In the genomic region with DNA sequence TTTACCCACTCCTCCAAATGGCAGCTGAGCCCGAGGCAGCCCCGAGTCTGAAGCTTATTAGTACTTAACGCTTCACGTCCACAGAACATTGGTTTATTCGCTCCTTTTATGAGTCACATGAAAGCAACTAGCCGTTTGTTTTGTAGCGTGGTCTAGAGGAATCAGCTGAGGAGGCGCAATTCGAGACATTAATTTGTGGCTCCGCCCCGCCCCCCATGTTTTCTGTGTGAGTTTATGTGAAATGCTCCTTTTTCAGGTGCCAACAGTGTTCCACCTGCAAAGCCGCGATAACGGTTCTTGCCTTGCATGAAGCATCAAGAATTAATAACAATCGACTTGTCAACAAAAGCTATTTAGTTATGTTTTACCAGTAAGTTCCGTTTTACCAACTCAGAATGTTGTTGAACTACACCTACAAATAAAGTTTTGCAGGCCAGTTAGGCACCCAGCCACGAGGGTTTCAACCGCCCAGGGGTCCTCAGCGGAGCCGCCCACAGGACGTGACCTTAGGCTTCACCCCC, we compare ENCODE assay signal across 8 mouse cellular contexts. TPM values are rescaled to one million over a fixed set of nuclear protein-coding genes. Genes with fewer than 3 reads are reported as not detected.
DNase-seq lines count a peak whose midpoint lies in the region; ATAC-seq lines count a peak whose summit lies in the region.

No protein-coding gene starts in this region.

- peak overlapping the region; percentile 91 for H3K4me2 ChIP-seq in heart, embryonic 11.5 days
- H3K4me2 ChIP-seq in forebrain, embryonic 12.5 days, result peak overlapping the region; percentile 91

- 6% methylated on average over 21 of the region's 21 CpGs for WGBS in heart, embryonic 11.5 days (ENCODE audit: insufficient replicate concordance)
- WGBS in forebrain, embryonic 12.5 days, result under 1% methylated on average over 21 of the region's 21 CpGs

- peaks cover 17% of the 10 kb centered on the region for H3K36me3 ChIP-seq in heart, embryonic 11.5 days (ENCODE audit: control insufficient read depth, insufficient read depth, low read length)
- peaks cover 16% of the 10 kb centered on the region for H3K36me3 ChIP-seq in forebrain, embryonic 12.5 days (replicated peaks)

- peaks cover 4% of the 10 kb centered on the region; the same call in 1 of the 2 replicates for H3K4me1 ChIP-seq in heart, embryonic 11.5 days (ENCODE audit: control insufficient read depth, insufficient read depth, low read length)
- peaks cover 11% of the 10 kb centered on the region for H3K4me1 ChIP-seq in forebrain, embryonic 12.5 days

- H3K9ac ChIP-seq in heart, embryonic 11.5 days (ENCODE audit: low read depth, low read length), result peak overlapping the region; percentile 90
- peak overlapping the region; percentile 76 for H3K9ac ChIP-seq in forebrain, embryonic 12.5 days

- peak overlapping the region; percentile 65 for H3K4me3 ChIP-seq in heart, embryonic 11.5 days (ENCODE audit: low read depth, low read length)
- H3K4me3 ChIP-seq in forebrain, embryonic 12.5 days (replicated peaks), result peak overlapping the region; percentile 58

- no peaks in the 10 kb centered on the region for H3K27me3 ChIP-seq in heart, embryonic 11.5 days (ENCODE audit: control insufficient read depth, insufficient read depth, low read length)
- H3K27me3 ChIP-seq in forebrain, embryonic 12.5 days, result no peaks in the 10 kb centered on the region

- no peak for DNase-seq in heart, adult 18-20 months
- DNase-seq in MEL-GATA-1-ER (ENCODE audit: extremely low read depth, low read depth), result peak; percentile 56
- DNase-seq in kidney, postnatal 4 days, result peak; percentile 48 to 62
- peak; percentile 24 to 30 for DNase-seq in natural killer cell, adult 2 months (ENCODE audit: low spot score in 2 of 2)
- DNase-seq in layer of hippocampus, adult 9-10 months (ENCODE audit: low spot score), result no peak

- peak overlapping the region; percentile 95 for H3K27ac ChIP-seq in heart, embryonic 11.5 days (ENCODE audit: low read depth, low read length)
- H3K27ac ChIP-seq in forebrain, embryonic 12.5 days, result peak overlapping the region; percentile 83

- no peak for ATAC-seq in heart, embryonic 11.5 days (replicated peaks; ENCODE audit: insufficient number of reproducible peaks, low FRiP score, low TSS enrichment)
- ATAC-seq in forebrain, embryonic 12.5 days (ENCODE audit: low FRiP score), result no peak; the same call in 1 of the 2 replicates
- no peak for ATAC-seq in frontal cortex, adult (ENCODE audit: low TSS enrichment)

- no peaks in the 10 kb centered on the region for H3K9me3 ChIP-seq in heart, embryonic 11.5 days (replicated peaks; ENCODE audit: control insufficient read depth, low read length)
- H3K9me3 ChIP-seq in forebrain, embryonic 12.5 days, result no peaks in the 10 kb centered on the region

RNA-seq across cellular contexts. Expression of gene Haus4, which starts 0.9 kb away (rescaled TPM):
- polyA plus RNA-seq in heart, embryonic 11.5 days (2014; fragmentation: Nextera tagmentation; extraction: Ambion mirVana), result 40.1 and 42.8 TPM in 2 replicates
- total RNA-seq in heart, adult 18-20 months (2021), result 1 to 10 TPM; 2.6 to 2.8 TPM
- polyA plus RNA-seq in forebrain, embryonic 12.5 days (2016; fragmentation: Nextera tagmentation; extraction: Ambion mirVana), result 43.5 and 47.5 TPM in 2 replicates

RNA-seq across cellular contexts. Expression of gene Ajuba, which starts 23.8 kb away (rescaled TPM):
- polyA plus RNA-seq in heart, embryonic 11.5 days (2014; fragmentation: Nextera tagmentation; extraction: Ambion mirVana), result 23.4 and 30.7 TPM in 2 replicates
- 1 to 10 TPM; 3.7 to 3.9 TPM for total RNA-seq in heart, adult 18-20 months (2021)
- 37.5 and 47.3 TPM in 2 replicates for polyA plus RNA-seq in forebrain, embryonic 12.5 days (2016; fragmentation: Nextera tagmentation; extraction: Ambion mirVana)

RNA-seq across cellular contexts. Expression of gene Prmt5, which starts 36.2 kb away (rescaled TPM):
- 67.8 and 74.4 TPM in 2 replicates for polyA plus RNA-seq in heart, embryonic 11.5 days (2014; fragmentation: Nextera tagmentation; extraction: Ambion mirVana)
- 10 to 100 TPM; 32.2 to 33.2 TPM for total RNA-seq in heart, adult 18-20 months (2021)
- 122 and 125 TPM in 2 replicates for polyA plus RNA-seq in forebrain, embryonic 12.5 days (2016; fragmentation: Nextera tagmentation; extraction: Ambion mirVana)

RNA-seq across cellular contexts. Expression of gene 4931414P19Rik, which starts 52.3 kb away (rescaled TPM):
- polyA plus RNA-seq in heart, embryonic 11.5 days (2014; fragmentation: Nextera tagmentation; extraction: Ambion mirVana), result 4.4 and 4.5 TPM in 2 replicates
- 1 to 10 TPM; 3.0 to 6.1 TPM for total RNA-seq in heart, adult 18-20 months (2021)
- polyA plus RNA-seq in forebrain, embryonic 12.5 days (2016; fragmentation: Nextera tagmentation; extraction: Ambion mirVana), result 9.0 and 9.2 TPM in 2 replicates

Comparison
In these comparisons a context has a peak if more than half of its experiments do, and no peak if none do; other contexts are left out.
1. DNase-seq: peak in MEL-GATA-1-ER (single experiment), kidney, postnatal 4 days (2 of 2) and natural killer cell, adult 2 months (2 of 2); none in heart, adult 18-20 months (0 of 2) and layer of hippocampus, adult 9-10 months (single experiment).